Mouse (Mus musculus) mature B cell (primary cell): ENCODE measurements around the gene Hmgxb4.
"Not testable (repeated sequence)": the region's sequence is repeated elsewhere in the genome, so short reads cannot be mapped to it uniquely, and the experiment has no call there.

Experiments
- in situ Hi-C: fragments of 300-500 bp; cut with MboI; formaldehyde crosslinking; loops from 2 replicates; pipeline ENCODE4 v1.14.3; 2019

Hmgxb4 gene

DNA sequence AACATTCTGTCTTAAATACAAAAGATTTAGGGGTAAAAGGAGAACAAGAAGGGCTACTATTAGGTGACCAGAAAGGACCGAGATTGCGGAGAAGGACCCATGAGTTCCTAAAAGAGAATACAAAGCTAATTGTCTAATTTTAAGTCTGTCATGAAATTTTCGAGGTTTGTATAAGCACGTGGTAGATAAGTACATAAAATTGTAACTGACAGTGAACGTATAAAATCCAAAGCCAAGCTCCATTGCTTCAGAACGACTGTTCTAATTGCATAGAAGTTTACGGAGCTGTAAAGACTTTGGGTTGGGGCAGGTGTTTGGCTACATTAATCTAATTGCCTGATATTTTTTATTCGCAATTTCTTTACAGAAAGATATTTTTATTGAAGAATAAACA is at the start of gene Hmgxb4:
Gene Hmgxb4 (plus strand): TSS at position 276 of the 394 bp plus-strand sequence.
- in situ Hi-C loops, result no loop called here

DNA sequence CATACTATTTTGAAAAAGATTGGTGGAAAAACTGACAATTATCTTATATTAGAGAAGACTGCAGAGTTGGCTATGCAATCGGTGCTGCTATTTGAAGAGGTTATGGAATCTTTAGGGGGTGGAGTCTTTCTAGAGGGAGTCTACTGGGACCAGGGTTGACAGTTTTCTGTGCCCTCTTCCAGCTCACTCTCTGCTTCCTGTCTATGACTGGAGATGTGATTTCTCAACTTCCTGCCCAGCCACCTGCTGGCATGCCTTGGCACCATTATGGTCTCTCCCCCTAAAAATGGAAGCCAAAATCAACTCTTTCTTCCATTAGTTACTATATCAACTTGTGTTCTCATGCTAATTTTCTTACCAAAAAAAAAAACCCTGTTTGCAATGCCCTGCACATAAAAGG is 43.7 kb upstream of the Hmgxb4 start:
- in situ Hi-C loops, result no loop called here

DNA sequence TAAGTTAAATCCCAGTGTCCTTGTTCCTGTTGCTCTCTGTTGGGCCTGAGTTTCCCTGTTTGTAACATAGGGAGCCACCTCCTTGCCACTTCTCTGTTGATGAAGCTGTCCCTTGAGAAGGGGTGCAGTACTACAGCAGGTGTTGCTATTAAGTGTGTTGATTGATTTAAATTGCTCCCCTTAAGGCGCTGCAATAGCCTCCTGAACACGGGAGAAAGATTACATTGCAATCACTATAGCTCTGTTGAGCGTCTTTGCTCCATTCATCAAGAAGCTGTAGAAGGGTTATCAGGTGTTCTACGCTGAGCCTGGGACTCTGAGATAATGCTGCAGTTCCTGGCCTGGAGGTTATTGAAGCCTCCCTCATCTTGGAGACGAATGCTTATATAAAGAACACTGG is 29.2 kb upstream of the Hmgxb4 start:
- in situ Hi-C loops, result no loop called here

GRCm38 (mm10) chr8:74970286-74970685 is 22.9 kb upstream of the Hmgxb4 start:
- in situ Hi-C loops, result not testable (repeated sequence)

- in situ Hi-C loops, result no loop called here
Measured at GRCm38 (mm10) chr8:74971636-74972035, 21.5 kb upstream of the Hmgxb4 start.

DNA sequence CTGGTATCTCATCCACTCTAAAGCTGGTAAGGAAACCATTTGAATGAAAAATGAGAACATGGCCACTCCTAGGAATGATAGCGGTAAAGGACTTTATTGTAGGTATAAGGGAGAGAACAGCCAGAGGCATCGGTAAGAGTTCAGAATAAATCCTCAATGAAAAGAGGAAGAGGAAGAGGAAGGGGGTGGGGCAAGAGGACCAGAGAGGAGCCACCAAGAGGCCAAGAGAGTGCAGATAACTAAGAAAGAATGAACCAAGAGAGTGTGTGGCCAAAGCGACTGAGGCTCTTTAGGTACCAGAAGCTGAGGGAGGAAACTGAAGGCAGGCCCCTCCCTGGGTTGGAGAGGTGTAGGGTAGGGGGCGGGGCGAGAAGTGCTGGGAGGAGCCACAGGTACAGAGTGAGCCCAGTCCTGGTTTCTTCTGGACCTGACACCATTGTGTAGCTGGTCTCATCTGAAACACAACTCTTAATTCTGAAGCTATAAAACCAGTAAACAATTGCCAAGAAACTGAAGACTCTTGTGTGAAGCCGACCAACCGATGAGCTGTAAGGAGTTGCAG is 20.8 kb upstream of the Hmgxb4 start:
- in situ Hi-C loops, result no loop called here

GRCm38 (mm10) chr8:74973121-74973869 is 19.9 kb upstream of the Hmgxb4 start:
- in situ Hi-C loops, result no loop called here

- in situ Hi-C loops, result no loop called here
Measured at GRCm38 (mm10) chr8:74973904-74974303, 19.3 kb upstream of the Hmgxb4 start.

DNA sequence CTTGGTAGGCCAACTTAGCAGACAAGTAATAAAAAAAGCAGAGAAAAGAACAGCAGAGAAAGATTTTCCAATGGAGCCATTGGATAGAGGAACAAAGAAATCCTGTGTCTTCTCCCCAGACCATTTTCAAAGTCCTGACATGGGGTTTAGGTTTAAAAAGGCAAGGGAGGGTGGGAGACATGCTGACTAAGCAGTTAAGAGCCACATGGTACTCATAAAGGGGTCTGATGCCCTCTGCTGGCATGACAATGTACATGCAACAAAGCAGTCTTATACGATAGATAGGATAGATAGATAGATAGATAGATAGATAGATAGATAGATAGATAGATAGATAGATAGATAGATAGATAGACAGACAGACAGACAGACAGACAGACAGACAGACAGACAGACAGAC is 15.7 kb upstream of the Hmgxb4 start:
- in situ Hi-C loops, result no loop called here

DNA sequence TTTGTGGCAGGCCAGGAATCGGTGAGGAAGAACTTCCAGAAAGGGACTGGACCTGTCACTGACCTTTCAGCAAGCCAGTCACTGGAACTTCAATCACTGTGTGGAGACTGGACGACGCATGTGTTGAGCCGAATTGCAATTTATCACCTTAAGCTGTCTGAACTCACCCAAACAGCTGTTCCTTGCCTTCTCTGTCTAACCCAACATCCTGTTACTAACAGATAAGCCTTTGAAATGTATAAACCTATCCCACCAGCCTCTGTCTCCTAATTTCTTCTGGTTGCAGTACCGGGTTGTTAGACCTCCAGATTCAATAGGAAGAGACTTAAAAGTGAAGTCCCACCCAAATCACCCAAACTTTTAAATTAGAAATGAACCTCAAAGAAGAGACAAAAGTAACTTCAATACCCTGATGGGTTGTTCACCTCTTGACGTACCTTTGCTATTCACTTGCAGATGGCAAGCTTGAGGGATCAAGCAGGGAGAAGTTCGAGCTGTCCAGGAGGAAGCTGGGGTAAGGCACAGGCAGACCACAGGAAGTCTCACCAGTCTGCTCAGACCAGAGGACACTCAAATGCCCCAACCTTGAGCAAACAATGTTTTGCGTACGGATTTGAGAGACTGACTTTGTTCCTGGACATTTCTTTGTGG is 13.0 kb upstream of the Hmgxb4 start:
- in situ Hi-C loops, result no loop called here

GRCm38 (mm10) chr8:74980711-74981062 is 12.5 kb upstream of the Hmgxb4 start:
- in situ Hi-C loops, result no loop called here

DNA sequence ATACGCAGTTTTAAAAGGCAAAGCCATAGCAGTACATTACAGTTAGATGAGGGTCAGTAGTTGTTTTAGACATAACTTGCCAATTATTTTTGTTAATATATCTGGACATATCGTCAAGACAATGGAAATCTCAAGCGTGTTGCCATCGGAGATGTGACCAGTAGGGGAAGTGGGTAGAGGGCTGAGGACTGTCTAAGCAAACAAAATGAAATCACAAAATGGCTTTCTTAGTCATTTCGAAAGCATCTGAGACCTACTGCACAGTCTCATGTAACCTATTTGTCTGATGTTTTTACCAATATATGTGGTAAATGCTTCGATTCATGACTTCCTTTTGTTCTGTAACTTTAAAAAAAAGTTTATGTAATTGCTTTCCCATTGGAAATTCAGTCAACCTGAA is 11.3 kb upstream of the Hmgxb4 start:
- in situ Hi-C loops, result no loop called here

DNA sequence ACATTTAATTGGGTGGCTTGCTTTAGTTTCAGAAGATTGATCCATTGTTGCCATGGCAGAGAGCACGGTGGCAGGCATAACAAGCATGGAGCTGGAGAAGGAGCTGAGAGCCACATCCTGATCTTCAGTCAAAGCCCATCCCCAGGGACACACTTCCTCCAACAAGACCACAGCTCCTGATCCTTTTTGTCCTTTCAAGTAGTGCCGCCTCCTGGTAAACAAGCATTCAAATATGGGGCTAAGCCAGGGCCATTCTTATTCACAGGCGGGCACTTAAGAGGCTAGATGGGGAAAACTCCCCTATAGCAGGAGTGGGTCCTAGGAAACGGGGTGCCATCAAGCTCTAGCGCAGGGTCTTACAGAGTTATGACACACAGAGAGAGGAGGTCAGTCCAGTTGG is 5.7 kb upstream of the Hmgxb4 start:
- in situ Hi-C loops, result no loop called here

DNA sequence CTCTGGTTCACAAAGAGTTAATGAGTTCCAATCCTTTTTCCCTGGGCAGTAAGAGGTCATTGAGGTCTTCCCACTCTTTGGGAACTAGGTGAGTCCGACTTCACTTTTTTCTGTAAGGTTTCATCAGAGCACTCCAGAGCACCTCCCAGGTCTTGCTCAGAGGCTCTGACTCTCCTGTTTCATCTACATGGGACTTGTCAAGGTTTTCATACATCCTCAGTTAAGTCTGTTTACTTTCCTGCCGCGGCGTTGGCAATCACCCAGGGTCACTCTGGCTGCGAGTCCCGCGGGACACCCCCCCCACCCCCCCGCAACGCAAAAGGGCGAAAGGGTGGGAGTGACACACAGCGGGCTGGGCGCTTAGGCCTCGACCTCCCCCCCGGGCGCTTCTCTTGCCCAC is 3.1 kb upstream of the Hmgxb4 start:
- in situ Hi-C loops, result no loop called here

- in situ Hi-C loops, result no loop called here
Measured at GRCm38 (mm10) chr8:74993475-74994451, 607 bp downstream of the Hmgxb4 start.

DNA sequence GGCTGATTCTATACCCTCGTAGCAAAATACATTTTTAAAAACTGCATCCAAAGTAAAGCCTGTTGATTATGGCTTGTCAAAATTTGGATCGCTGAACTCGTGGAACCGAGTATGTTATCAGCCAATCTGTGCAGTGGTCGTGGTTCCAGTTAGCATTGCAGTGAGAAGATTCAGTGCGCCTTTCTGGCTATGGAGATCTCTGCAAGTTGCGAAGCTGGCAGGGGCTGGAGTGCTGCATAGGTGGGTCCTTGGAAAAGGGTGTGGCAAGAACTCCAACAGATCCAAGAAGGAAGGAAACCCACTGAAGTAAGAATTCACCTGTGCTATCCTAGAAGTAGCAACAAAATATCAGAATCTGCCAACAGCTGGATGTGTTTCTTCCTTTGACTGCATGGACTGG is 1.4 kb downstream of the Hmgxb4 start:
- in situ Hi-C loops, result no loop called here

DNA sequence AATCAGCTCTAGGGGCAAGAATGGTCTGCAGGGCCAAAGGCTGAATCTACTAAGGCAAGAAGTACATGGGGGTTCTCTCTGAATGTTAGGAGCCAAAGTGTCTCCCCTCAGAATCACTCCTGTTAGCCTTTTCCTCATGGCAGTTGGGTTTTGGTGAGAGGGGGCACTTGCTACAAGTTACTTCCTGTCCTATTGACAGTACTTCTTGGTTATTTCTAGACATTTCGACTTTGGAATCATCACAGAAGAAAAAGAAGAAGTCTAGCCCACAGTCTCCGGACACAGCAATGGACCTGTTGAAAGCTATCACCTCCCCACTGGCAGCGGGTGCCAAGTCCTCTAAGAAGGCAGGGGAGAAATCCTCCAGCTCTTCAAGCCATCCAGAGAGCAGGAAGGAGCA is 7.3 kb downstream of the Hmgxb4 start:
- in situ Hi-C loops, result no loop called here

- in situ Hi-C loops, result no loop called here
Measured at GRCm38 (mm10) chr8:75008826-75009225, 15.7 kb downstream of the Hmgxb4 start.

DNA sequence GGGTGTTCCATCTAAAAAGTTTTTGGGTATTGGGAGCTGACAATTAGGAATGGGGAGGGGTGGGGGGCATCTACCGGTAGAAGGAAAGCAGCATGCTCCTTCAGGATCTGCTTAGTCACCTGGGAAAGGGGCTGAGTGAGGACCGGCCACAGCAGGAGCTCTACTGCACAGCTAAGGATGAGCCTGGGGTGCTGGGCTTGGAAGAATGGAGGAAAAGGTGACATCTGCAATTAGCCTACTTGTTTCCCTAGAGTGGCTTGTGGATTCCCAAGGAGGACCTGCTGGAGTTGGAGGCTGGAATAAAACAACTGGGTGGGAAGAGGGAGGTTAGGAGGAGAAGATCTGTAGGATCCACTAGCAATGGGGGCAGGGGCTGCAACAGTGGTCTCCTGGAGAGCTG is 20.4 kb downstream of the Hmgxb4 start:
- in situ Hi-C loops, result no loop called here

- in situ Hi-C loops, result no loop called here
Measured at GRCm38 (mm10) chr8:75013964-75014363, 20.8 kb downstream of the Hmgxb4 start.

- in situ Hi-C loops, result no loop called here
Measured at GRCm38 (mm10) chr8:75015981-75016380, 22.8 kb downstream of the Hmgxb4 start.

GRCm38 (mm10) chr8:75016422-75016821 is 23.3 kb downstream of the Hmgxb4 start:
- in situ Hi-C loops, result no loop called here
